Mouse (Mus musculus): Measurements from ENCODE around the gene Nsun4.

DNA sequence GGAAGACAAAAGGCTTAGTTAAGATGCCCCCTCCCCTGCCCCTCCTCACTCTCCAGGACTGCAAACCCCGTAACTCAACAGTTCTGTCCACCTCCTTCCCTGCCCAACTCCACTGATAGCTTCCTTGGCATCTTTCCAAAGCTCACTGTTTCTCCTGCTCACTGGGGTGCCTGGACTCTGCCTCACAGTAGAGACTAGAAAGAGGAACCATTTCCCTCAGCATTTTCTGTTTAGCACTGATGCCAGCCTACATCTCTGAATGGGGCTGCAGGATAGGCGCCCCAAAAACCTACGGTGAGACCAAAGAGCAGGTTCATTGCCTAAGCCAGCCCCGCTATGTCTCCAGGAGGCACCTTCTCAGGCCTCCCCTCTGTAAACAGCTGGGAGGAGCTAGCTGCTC lies 52.5 kb downstream of the Nsun4 start:
- no peak for TF ChIP-seq CTCF (IDR thresholded peaks at IDR 0.05; ENCODE audit: low read depth, low read length)
- TF ChIP-seq POLR2A (IDR thresholded peaks at IDR 0.05; ENCODE audit: extremely low read depth, insufficient read depth, low read length): no peak

Measured in liver, adult 2 months (tissue).